Mouse (Mus musculus) urinary bladder, postnatal 14 days (tissue): Measurements from ENCODE around the gene Gpr25.

Experiments used
- DNase-seq: peaks from one replicate; pipeline ENCODE4 v3.0.0; 2021; ENCODE audit warnings: low spot score

Gpr25 gene

GRCm38 (mm10) chr1:136260635-136261238 is at the start of gene Gpr25:
Gpr25 (minus strand) TSS chr1:136260873.
- DNase-seq: no peak

GRCm38 (mm10) chr1:136309193-136309592 is 48.5 kb upstream of the Gpr25 start:
- DNase-seq: no peak

GRCm38 (mm10) chr1:136306424-136306823 is 45.8 kb upstream of the Gpr25 start:
- peak; percentile 35 for DNase-seq

- DNase-seq: no peak
Observed at GRCm38 (mm10) chr1:136293961-136294360, 33.3 kb upstream of the Gpr25 start.

GRCm38 (mm10) chr1:136289803-136290202 is 29.1 kb upstream of the Gpr25 start:
- no peak for DNase-seq

GRCm38 (mm10) chr1:136277366-136277765 is 16.7 kb upstream of the Gpr25 start:
- no peak for DNase-seq

- DNase-seq: no peak
Observed at GRCm38 (mm10) chr1:136268224-136268623, 7.6 kb upstream of the Gpr25 start.

- no peak for DNase-seq
Observed at GRCm38 (mm10) chr1:136266127-136266526, 5.5 kb upstream of the Gpr25 start.

- no peak for DNase-seq
Observed at GRCm38 (mm10) chr1:136263355-136263754, 2.7 kb upstream of the Gpr25 start.

GRCm38 (mm10) chr1:136259893-136260634 is 609 bp downstream of the Gpr25 start:
- peak; percentile 39 for DNase-seq

- peak; percentile 6 for DNase-seq
Observed at GRCm38 (mm10) chr1:136259543-136259892, 1.2 kb downstream of the Gpr25 start.

GRCm38 (mm10) chr1:136258495-136258894 is 2.2 kb downstream of the Gpr25 start:
- no peak for DNase-seq

GRCm38 (mm10) chr1:136255657-136256056 is 5.0 kb downstream of the Gpr25 start:
- no peak for DNase-seq

GRCm38 (mm10) chr1:136255174-136255573 is 5.5 kb downstream of the Gpr25 start:
- no peak for DNase-seq

GRCm38 (mm10) chr1:136254503-136255065 is 6.1 kb downstream of the Gpr25 start:
- DNase-seq: no peak

- no peak for DNase-seq
Observed at GRCm38 (mm10) chr1:136253472-136253871, 7.2 kb downstream of the Gpr25 start.

- no peak for DNase-seq
Observed at GRCm38 (mm10) chr1:136249662-136250061, 11.0 kb downstream of the Gpr25 start.

- DNase-seq: peak; percentile 71
Observed at GRCm38 (mm10) chr1:136247393-136247792, 13.3 kb downstream of the Gpr25 start.

- no peak for DNase-seq
Observed at GRCm38 (mm10) chr1:136244469-136244868, 16.2 kb downstream of the Gpr25 start.

- no peak for DNase-seq
Observed at GRCm38 (mm10) chr1:136241801-136242200, 18.9 kb downstream of the Gpr25 start.

GRCm38 (mm10) chr1:136238495-136238894 is 22.2 kb downstream of the Gpr25 start:
- DNase-seq: no peak

GRCm38 (mm10) chr1:136234595-136235092 is 26.0 kb downstream of the Gpr25 start:
- DNase-seq: no peak

- DNase-seq: peak; percentile 51
Observed at GRCm38 (mm10) chr1:136233892-136234594, 26.6 kb downstream of the Gpr25 start, which contains the start of gene Inava. Inava (minus strand) TSS chr1:136234264.
